Mouse (Mus musculus) heart, adult 18-20 months (tissue): Measurements from ENCODE around the gene Ccdc115. TPM values are rescaled to one million over a fixed set of nuclear protein-coding genes. Genes with fewer than 3 reads are reported as not detected.
"Not testable (repeated sequence)": the region's sequence is repeated elsewhere in the genome, so short reads cannot be mapped to it uniquely, and the experiment has no call there.

Experiments
- DNase-seq, 2 experiments: peaks; one replicate each; pipeline ENCODE4 v3.0.0; 2021 to 2022; ENCODE audit warnings: mixed read lengths in 1 of 2
- total RNA-seq, 2 experiments: library from RNA; stranded (reverse); gene quantifications; 2 replicates each; pipeline ENCODE4 v1.2.3; 2021

Ccdc115 gene
- total RNA-seq, 2 experiments from 2014 or later = 13.4 to 15.5 TPM

- no peak for DNase-seq
Measured at GRCm38 (mm10) chr1:34438381-34439051, 956 bp downstream of the Ccdc115 start.

- not testable (repeated sequence) for DNase-seq
Measured at GRCm38 (mm10) chr1:34437366-34437765, 2.1 kb downstream of the Ccdc115 start.

GRCm38 (mm10) chr1:34436374-34436773 is 3.1 kb downstream of the Ccdc115 start:
- DNase-seq = no peak

GRCm38 (mm10) chr1:34435371-34436120 is 3.9 kb downstream of the Ccdc115 start:
- no peak for DNase-seq

- peak; percentile 92 to 97 for DNase-seq
Measured at GRCm38 (mm10) chr1:34434660-34435160, 4.8 kb downstream of the Ccdc115 start.

GRCm38 (mm10) chr1:34433891-34434521 is 5.5 kb downstream of the Ccdc115 start:
- peak; percentile 23 to 44 for DNase-seq

GRCm38 (mm10) chr1:34432776-34433481 is 6.5 kb downstream of the Ccdc115 start:
- DNase-seq = peak; percentile 55 to 60

GRCm38 (mm10) chr1:34432411-34432775 is 7.1 kb downstream of the Ccdc115 start:
- DNase-seq = peak in 1 of 2 experiments; percentile 48

- no peak for DNase-seq
Measured at GRCm38 (mm10) chr1:34431431-34431830, 8.0 kb downstream of the Ccdc115 start.

GRCm38 (mm10) chr1:34430981-34431380 is 8.5 kb downstream of the Ccdc115 start:
- DNase-seq = no peak

GRCm38 (mm10) chr1:34429281-34429680 is 10.2 kb downstream of the Ccdc115 start:
- no peak for DNase-seq

GRCm38 (mm10) chr1:34428466-34428865 is 11.0 kb downstream of the Ccdc115 start:
- DNase-seq = no peak

- peak; percentile 37 to 52 for DNase-seq
Measured at GRCm38 (mm10) chr1:34399182-34399953, 40.1 kb downstream of the Ccdc115 start.

GRCm38 (mm10) chr1:34396321-34396720 is 43.2 kb downstream of the Ccdc115 start:
- DNase-seq = no peak

- DNase-seq = peak; percentile 48 to 81
Measured at GRCm38 (mm10) chr1:34389234-34389891, 50.1 kb downstream of the Ccdc115 start.

- peak; percentile 18 to 25 for DNase-seq
Measured at GRCm38 (mm10) chr1:34388849-34389233, 50.6 kb downstream of the Ccdc115 start.

GRCm38 (mm10) chr1:34387346-34388327 is 51.8 kb downstream of the Ccdc115 start:
- DNase-seq = peak; percentile 32 to 35
